Mouse (Mus musculus): ENCODE results near the gene Srrm4.

The Srrm4 gene

GRCm38 (mm10) chr5:116408965-116409364 is 182.7 kb downstream of the Srrm4 start:
- DNase-seq (ENCODE audit: extremely low read depth, low read depth, low spot score): no peak

GRCm38 (mm10) chr5:116407936-116408335 is 183.7 kb downstream of the Srrm4 start:
- DNase-seq (ENCODE audit: extremely low read depth, low read depth, low spot score): no peak

GRCm38 (mm10) chr5:116407321-116407720 is 184.3 kb downstream of the Srrm4 start:
- DNase-seq (ENCODE audit: extremely low read depth, low read depth, low spot score): no peak

DNA sequence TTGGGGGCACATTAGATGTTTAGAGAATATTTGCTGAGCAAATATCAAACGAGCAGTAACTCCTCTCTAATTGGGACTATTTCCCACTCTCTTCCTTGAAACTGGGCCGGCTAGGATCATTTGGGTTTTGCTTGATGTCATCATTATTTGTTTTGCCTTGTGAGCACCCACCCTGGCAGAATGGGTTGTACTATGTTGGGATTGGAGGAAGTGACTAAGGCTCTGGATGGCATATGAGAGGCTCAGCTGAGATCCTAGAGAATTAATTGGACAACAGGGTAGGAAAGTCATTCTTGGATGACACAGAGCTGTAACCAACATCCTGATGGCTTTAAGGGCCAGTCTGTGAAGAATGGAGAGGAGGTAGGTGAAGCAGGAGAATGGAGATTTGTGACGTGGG is 185.1 kb downstream of the Srrm4 start:
- no peak for DNase-seq (ENCODE audit: extremely low read depth, low read depth, low spot score)

DNA sequence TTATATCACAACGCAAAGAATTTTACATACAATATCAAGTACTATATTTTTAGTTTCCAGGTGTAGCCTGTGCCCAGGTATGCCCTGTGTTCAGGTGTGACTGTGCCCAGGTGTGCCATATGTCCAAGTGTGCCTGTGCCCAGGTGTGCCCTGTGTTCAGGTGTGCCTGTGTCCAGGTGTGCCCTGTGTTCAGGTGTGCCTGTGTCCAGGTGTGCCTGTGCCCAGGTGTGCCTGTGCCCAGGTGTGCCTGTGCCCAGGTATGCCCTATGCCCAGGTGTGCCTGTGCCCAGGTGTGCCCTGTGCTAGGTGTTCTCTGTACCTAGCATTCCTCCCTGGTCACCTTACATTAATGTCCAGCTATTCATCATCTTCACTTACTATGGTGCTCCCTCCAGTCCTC is 185.7 kb downstream of the Srrm4 start:
- no peak for DNase-seq (ENCODE audit: extremely low read depth, low read depth, low spot score)

- DNase-seq (ENCODE audit: extremely low read depth, low read depth, low spot score): no peak
These were observed 187.6 kb downstream of the Srrm4 start for GRCm38 (mm10) chr5:116404063-116404462.

DNA sequence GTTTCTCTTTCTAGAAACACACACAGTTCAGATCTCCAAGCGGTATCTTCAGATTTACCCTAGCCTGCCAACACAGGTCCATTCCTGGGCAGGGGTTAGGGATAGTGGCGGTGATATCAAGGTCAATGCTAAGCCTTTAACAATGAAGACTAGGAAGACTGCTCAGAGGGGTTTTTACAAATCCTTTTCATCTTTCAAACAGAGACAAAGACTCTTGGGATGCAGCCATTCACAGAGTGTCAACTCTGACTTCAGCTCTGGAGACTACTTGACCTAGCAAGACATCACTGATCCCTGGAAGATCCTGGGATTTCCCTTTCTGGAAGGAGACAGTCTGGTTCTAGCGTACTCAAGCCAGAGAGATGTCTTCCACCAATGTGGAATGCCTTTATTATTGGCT is 190.8 kb downstream of the Srrm4 start:
- no peak for DNase-seq (ENCODE audit: extremely low read depth, low read depth, low spot score)

DNA sequence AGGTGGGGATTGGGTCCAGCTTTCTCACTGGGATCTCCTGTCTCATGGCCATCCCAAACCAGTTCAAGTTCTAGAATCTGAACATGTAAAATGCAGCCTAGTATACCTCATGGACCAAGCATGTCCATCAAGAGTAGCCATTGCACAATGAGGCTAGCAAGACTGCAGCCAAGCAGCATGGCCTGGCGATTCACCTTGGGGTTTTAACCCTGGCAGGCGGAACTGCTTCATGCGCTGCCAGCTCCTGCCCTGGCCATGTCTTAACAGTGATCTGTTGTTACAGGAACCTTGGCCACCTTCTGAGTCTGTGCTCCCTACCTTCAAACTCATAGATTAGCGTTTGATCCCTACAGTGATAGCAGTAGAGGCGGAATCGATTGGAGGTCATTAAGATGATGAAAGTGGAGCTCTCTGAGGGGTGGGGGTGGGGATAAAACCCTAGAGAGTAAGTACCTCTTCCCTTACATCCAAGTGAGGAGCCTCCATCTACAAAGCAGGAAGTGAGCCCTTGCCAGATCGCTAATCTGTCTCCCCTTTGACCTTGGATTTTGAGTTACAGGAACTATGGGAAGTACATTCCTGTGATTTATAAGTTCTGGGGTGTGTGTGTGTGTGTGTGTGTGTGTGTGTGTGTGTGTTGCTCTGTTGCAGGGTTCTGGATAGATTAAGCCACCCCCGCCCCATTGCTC is 191.4 kb downstream of the Srrm4 start:
- no peak for DNase-seq (ENCODE audit: extremely low read depth, low read depth, low spot score)

DNA sequence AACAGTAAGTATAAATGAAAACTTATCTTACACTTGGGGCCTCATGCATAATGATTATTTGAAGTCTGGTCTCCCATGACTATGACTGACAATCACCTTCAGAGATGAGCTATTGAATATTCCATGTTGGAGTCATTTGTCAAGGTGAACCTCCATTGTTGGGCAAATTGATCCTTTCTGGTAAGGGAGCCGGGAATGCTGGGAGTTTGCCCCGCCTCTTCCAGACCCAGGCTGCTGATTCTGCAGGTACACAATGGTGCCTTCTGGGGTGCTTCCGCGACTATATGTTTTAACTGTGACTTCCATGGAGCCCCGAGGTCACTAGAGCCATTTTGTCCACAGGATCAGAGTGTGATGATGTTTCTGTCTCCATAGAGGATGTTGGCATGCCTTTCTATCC is 195.5 kb downstream of the Srrm4 start:
- DNase-seq (ENCODE audit: extremely low read depth, low read depth, low spot score): no peak

DNA sequence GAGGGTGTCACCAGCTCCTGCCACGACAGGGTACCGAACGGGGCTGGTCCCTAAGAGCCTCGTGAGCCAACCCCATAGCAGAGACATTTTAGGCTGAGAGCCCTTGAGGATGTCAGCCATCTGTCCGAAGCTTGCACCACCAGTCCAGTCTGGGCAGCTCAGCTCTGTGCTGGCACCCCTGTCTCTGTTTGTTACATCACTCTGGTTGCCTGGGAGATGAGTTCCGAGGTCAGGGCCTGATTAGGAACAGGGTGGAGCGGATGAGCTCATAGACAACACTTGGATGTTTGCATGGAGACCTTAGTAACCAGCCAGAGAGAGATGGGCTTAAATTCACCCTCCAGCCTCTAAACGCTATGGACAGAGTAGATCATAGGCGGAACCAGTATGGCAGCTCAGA is 199.0 kb downstream of the Srrm4 start:
- no peak for DNase-seq (ENCODE audit: extremely low read depth, low read depth, low spot score)

GRCm38 (mm10) chr5:116389856-116390542 is 201.6 kb downstream of the Srrm4 start:
- DNase-seq (ENCODE audit: extremely low read depth, low read depth, low spot score): no peak

GRCm38 (mm10) chr5:116389321-116389720 is 202.3 kb downstream of the Srrm4 start:
- DNase-seq (ENCODE audit: extremely low read depth, low read depth, low spot score): no peak

Data from fat pad, adult 2 months (tissue).